Mouse (Mus musculus) ovary, adult 2 months (tissue): ENCODE measurements around the gene Sema3a. TPM values are rescaled to one million over a fixed set of nuclear protein-coding genes. Genes with fewer than 3 reads are reported as not detected.

Source experiments
- polyA plus RNA-seq: library from polyadenylated mRNA; depleted of rRNA; stranded (reverse); fragments of >200 nt; gene quantifications from 2 replicates; pipeline ENCODE4 v1.2.3, GENCODE M21; 2012; rRNA removed

Gene Sema3a
- 1.5 and 2.0 TPM in 2 replicates for polyA plus RNA-seq

DNA sequence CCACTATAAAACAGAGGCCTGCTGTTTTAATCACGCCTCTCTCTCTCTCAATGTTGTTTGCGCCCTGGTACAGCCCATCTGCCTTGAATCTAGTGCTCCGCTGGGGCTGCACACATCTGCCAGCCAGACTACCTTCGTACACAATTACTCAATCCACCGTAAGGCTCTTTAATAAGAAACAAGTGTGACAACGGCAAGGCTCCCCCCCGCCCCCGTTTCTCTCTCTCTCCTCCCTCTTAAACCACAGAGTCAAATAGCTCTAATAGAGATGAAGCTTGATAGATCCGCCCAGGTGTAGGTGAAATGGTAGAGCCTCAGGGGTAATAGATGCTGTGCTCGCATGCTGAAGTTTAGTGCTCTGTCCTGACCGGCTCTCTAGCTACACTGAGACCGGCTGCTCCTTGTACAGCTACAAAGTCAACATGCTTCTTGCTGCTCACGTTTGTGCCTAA, at the start of gene Sema3a:
Gene Sema3a (plus strand): TSS at position 174 of the 452 bp plus-strand sequence.

